Mouse (Mus musculus) intestine, embryonic 14.5 days (tissue): Measurements from ENCODE around the gene Nlrc5. TPM values are rescaled to one million over a fixed set of nuclear protein-coding genes. Genes with fewer than 3 reads are reported as not detected.

Experiments used
- ATAC-seq: fragments of 200-750 bp; cut with Nextera tagmentation; replicated peaks from 2 replicates; pipeline ENCODE4 v1.8.0; 2017; ENCODE audit warnings: low read depth, moderate number of reproducible peaks, moderate TSS enrichment, moderate library complexity; ENCODE audit not compliant: low FRiP score, low TSS enrichment
- DNase-seq: peaks from one replicate; pipeline ENCODE4 v3.0.0-alpha.2; 2018; ENCODE audit warnings: low spot score
- H3K27ac ChIP-seq: fragments of 300-500 bp; sonication (generic); 2 replicates; pipeline ENCODE4 v1.5.1; 2014; ENCODE audit warnings: low read depth, mild to moderate bottlenecking, control low read depth
- H3K27me3 ChIP-seq: fragments of 300-500 bp; sonication (generic); replicated peaks from 2 replicates; pipeline ENCODE4 v1.6.1; 2014; ENCODE audit warnings: low read length, control low read depth; ENCODE audit not compliant: control insufficient read depth, insufficient read depth
- H3K36me3 ChIP-seq: fragments of 300-500 bp; sonication (generic); 2 replicates; pipeline ENCODE4 v1.6.1; 2014; ENCODE audit warnings: low read length, control low read depth; ENCODE audit not compliant: control insufficient read depth, insufficient read depth
- H3K4me1 ChIP-seq: fragments of 300-500 bp; sonication (generic); replicated peaks from 2 replicates; pipeline ENCODE4 v1.6.1; 2014; ENCODE audit warnings: low read length, control low read depth, mixed read lengths; ENCODE audit not compliant: control insufficient read depth, insufficient read depth
- H3K4me2 ChIP-seq: fragments of 300-500 bp; sonication (generic); 2 replicates; pipeline ENCODE4 v1.6.1; 2014; ENCODE audit warnings: low read length
- H3K4me3 ChIP-seq: fragments of 300-500 bp; sonication (generic); 2 replicates; pipeline ENCODE4 v1.5.1; 2014; ENCODE audit warnings: low read depth, low read length, control low read depth, mixed read lengths
- H3K9ac ChIP-seq: fragments of 300-500 bp; sonication (generic); 2 replicates; pipeline ENCODE4 v1.6.1; 2014; ENCODE audit warnings: mild to moderate bottlenecking, low read length
- H3K9me3 ChIP-seq: fragments of 300-500 bp; sonication (generic); 2 replicates; pipeline ENCODE4 v1.6.1; 2016; ENCODE audit warnings: low read length, control low read depth; ENCODE audit not compliant: control insufficient read depth
- WGBS: fragments of 180-500 bp; shearing (Covaris S2); extraction: QIAGEN DNeasy Blood & Tissue Kit; methylation state at CpG from one replicate; pipeline ENCODE4 v1.1.7; 2014; 5-methylcytosine and 5-hydroxymethylcytosine counted together
- polyA plus RNA-seq: library from polyadenylated mRNA; unstranded; fragments of >200 nt; fragmentation: Nextera tagmentation; extraction: Ambion mirVana; gene quantifications from 2 replicates; pipeline ENCODE4 v1.2.1, GENCODE M21; 2014

Gene Nlrc5
- polyA plus RNA-seq, result 0.48 and 0.69 TPM in 2 replicates

- Histone ChIP-seq H3K9ac (peak within 1 kb of the TSS; percentile 22), H3K9me3 (no peaks in the 10 kb centered on the region), H3K27ac (no peak within 1 kb of the TSS), H3K4me2 (peak within 1 kb of the TSS; percentile 88), H3K4me3 (peak within 1 kb of the TSS; percentile 44), H3K4me1 (no peaks in the 10 kb centered on the region), H3K36me3 (no peaks in the 10 kb centered on the region), H3K27me3 (peaks cover 22% of the 10 kb centered on the region)
- peak; percentile 58 for ATAC-seq
- DNase-seq, result peak; percentile 69
- 1% methylated on average over 29 of the region's 29 CpGs for WGBS
Measured at GRCm38 (mm10) chr8:94433981-94434466, at the start of gene Nlrc5. Gene Nlrc5, plus strand, starts transcription at chr8:94434356.

GRCm38 (mm10) chr8:94385506-94386213, 48.5 kb upstream of the Nlrc5 start:
- H3K9me3 ChIP-seq, result no peaks in the 10 kb centered on the region
- DNase-seq (peak; percentile 60), ATAC-seq (peak; percentile 34; the same call in 1 of the 2 replicates)
- peaks cover 4% of the 10 kb centered on the region for H3K4me1 ChIP-seq
- peak overlapping the region; percentile 80 for H3K9ac ChIP-seq
- no peaks in the 10 kb centered on the region for H3K27me3 ChIP-seq
- H3K4me3 ChIP-seq, result peak overlapping the region; percentile 68
- WGBS, result 25% methylated on average over 20 of the region's 20 CpGs
- H3K4me2 ChIP-seq, result peak overlapping the region; percentile 74
- H3K27ac ChIP-seq, result peak overlapping the region; percentile 48
- peaks cover 17% of the 10 kb centered on the region for H3K36me3 ChIP-seq

DNA sequence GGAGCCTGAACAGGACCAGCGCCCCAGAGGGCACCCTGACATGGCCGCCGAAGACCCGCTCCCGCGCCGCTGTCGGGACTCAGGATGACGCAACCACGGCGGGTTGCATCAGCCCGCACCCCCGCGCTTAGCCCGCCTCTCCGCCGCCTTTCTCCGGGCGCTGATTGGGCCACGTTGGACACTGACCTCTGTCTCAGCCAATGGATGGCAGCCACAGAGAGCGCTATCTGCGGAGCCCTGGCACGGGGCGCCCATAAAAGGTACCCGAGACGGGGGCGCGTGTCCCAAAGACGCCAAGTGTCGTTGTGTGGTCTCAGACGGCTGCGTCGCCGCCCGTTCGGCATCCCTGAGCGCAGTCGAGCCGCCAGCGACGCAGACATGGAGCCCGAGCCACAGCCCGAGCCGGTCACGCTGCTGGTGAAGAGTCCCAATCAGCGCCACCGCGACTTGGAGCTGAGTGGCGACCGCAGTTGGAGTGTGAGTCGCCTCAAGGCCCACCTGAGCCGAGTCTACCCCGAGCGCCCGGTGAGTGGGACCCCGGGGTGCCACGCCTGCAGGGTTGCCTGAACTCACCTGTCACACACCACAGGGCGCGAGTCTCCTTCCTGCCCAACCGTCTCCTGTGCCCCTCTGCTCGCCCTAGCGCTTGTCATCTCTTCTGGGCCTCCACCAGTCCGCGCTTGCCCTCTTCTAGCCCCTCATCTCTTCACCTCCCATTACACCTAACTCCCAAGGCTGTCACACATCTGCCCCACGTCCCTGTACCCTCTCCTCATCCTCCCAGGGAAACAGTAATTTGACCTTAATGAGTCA, 47.7 kb upstream of the Nlrc5 start, which contains the start of gene Herpud1:
Gene Herpud1 (plus strand): TSS at position 225 of the 813 bp plus-strand sequence.
- ATAC-seq, result peak; percentile 99

DNA sequence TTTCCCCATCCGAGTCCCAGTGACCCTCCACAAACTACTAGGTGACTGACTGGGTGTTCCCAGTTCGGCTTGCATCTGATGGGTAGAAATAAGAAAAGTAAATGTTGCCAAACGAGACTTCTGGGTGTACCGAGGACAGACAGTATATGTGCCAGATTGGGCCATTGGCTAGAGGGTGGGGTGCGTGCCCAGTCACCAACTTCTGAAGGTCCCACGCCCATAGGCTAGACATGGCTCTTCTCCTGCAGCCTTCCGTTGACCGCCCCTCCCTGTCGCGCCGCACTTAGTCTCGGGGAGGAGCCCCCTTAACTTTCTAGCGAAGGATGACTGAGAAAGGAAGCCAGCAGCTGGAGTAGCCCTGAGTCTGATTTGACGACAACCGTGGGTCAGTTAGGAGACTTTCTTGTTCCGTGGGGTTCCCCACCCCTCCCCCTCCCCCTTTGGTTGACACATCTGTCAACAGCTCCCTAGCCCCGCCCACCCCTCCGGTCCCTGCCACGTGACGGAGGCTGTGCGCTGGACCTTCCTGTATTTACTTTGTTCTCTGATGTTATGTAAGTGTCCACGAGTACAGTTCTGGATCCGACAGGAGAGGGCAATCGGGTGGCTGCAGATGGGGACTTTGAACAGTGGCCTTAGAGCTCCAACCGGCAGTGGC, 47.0 kb upstream of the Nlrc5 start:
- Histone ChIP-seq H3K4me2 (peak overlapping the region; percentile 74), H3K4me3 (peak overlapping the region; percentile 68), H3K27ac (peak overlapping the region; percentile 69), H3K27me3 (no peaks in the 10 kb centered on the region), H3K36me3 (peaks cover 32% of the 10 kb centered on the region), H3K9me3 (no peaks in the 10 kb centered on the region), H3K4me1 (peaks cover 4% of the 10 kb centered on the region), H3K9ac (peak overlapping the region; percentile 80)
- under 1% methylated on average over 25 of the region's 25 CpGs for WGBS
- peak; percentile 87 for DNase-seq
- ATAC-seq, result peak; percentile 48

More for the DNA sequence above, 47.7 kb upstream of the Nlrc5 start, which contains the start of gene Herpud1:
- under 1% methylated on average over 65 of the region's 65 CpGs for WGBS
- H3K36me3 ChIP-seq, result peaks cover 24% of the 10 kb centered on the region
- H3K9ac ChIP-seq, result peak within 1 kb of the TSS; percentile 80
- H3K27ac ChIP-seq, result peak within 1 kb of the TSS; percentile 69
- H3K4me1 ChIP-seq, result peaks cover 4% of the 10 kb centered on the region
- peak; percentile 96 for DNase-seq
- H3K9me3 ChIP-seq, result no peaks in the 10 kb centered on the region
- H3K4me2 ChIP-seq, result peak within 1 kb of the TSS; percentile 74
- H3K4me3 ChIP-seq, result peak within 1 kb of the TSS; percentile 68
- no peaks in the 10 kb centered on the region for H3K27me3 ChIP-seq

DNA sequence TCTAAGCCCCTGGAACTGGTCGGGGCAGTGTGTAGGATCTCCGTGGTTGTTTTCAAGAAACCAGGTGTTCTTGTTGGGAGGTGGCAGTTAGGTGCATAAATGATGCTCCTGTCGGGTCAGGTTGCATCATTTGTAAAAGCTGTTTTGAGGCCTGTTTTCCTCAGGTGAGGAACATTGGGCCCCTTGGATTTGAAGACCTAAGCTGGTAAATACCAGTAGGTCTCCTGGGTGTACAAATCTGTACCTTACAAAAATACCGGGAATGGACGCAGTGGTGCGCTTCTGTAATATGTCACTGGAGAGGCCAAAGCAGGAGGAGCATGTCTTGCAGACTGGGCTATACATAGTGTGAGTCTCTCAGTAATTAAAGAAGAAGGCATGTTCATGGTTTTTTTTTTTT, 46.4 kb upstream of the Nlrc5 start:
- peaks cover 4% of the 10 kb centered on the region for H3K4me1 ChIP-seq
- WGBS, result 24% methylated on average over 6 of the region's 6 CpGs
- H3K4me2 ChIP-seq, result peak overlapping the region; percentile 74
- no peaks in the 10 kb centered on the region for H3K27me3 ChIP-seq
- peak overlapping the region; percentile 68 for H3K4me3 ChIP-seq
- H3K27ac ChIP-seq, result peak overlapping the region; percentile 51
- no peaks in the 10 kb centered on the region for H3K9me3 ChIP-seq
- peaks cover 38% of the 10 kb centered on the region for H3K36me3 ChIP-seq
- no peak; the same call in 1 of the 2 replicates for ATAC-seq
- H3K9ac ChIP-seq, result peak overlapping the region; percentile 80
- no peak for DNase-seq

GRCm38 (mm10) chr8:94389531-94389930, 44.6 kb upstream of the Nlrc5 start:
- DNase-seq (no peak), ATAC-seq (no peak)
- peaks cover 54% of the 10 kb centered on the region for H3K36me3 ChIP-seq

GRCm38 (mm10) chr8:94390429-94390828, 43.7 kb upstream of the Nlrc5 start:
- Histone ChIP-seq H3K36me3 (peaks cover 63% of the 10 kb centered on the region), H3K9me3 (no peaks in the 10 kb centered on the region), H3K27ac (no peak overlapping the region), H3K4me3 (no peak overlapping the region), H3K9ac (no peak overlapping the region), H3K27me3 (no peaks in the 10 kb centered on the region), H3K4me2 (no peak overlapping the region), H3K4me1 (peaks cover 4% of the 10 kb centered on the region)
- WGBS, result 94% methylated on average over 6 of the region's 6 CpGs
- no peak for ATAC-seq
- no peak for DNase-seq

More at GRCm38 (mm10) chr8:94389531-94389930, 44.6 kb upstream of the Nlrc5 start:
- H3K9ac ChIP-seq, result no peak overlapping the region
- H3K4me1 ChIP-seq, result peaks cover 4% of the 10 kb centered on the region
- WGBS, result 94% methylated on average over 6 of the region's 6 CpGs
- H3K4me3 ChIP-seq, result no peak overlapping the region
- H3K27me3 ChIP-seq, result no peaks in the 10 kb centered on the region
- no peaks in the 10 kb centered on the region for H3K9me3 ChIP-seq
- no peak overlapping the region for H3K27ac ChIP-seq
- H3K4me2 ChIP-seq, result no peak overlapping the region

DNA sequence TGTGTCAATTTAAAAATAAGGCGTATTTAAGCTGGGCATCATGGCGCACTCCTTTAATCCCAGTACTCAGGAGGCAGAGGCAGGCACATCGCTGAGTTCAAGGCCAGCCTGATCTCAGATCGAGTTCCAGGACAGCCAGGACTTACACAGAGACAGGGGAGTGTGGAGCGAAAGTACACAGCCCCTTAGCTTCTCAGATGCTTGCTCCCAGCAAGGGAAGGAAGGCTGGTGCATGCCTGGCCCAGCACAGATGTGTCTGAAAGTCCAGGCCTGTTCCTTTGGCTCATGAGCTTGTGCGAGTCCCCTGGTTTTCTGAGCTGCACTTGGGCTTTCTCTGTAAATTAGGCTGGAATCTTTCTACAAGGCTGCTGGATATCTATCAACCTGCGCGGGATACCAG, 43.2 kb upstream of the Nlrc5 start:
- Histone ChIP-seq H3K27me3 (no peaks in the 10 kb centered on the region), H3K36me3 (peaks cover 67% of the 10 kb centered on the region), H3K4me2 (no peak overlapping the region), H3K27ac (no peak overlapping the region), H3K9ac (no peak overlapping the region), H3K4me3 (no peak overlapping the region), H3K4me1 (peaks cover 4% of the 10 kb centered on the region), H3K9me3 (no peaks in the 10 kb centered on the region)
- ATAC-seq, result no peak
- no peak for DNase-seq
- whole genome bisulfite sequencing, result 93% methylated on average over 8 of the region's 8 CpGs
